Mouse (Mus musculus): Measurements from ENCODE around the gene Rptn. TPM values are rescaled to one million over a fixed set of nuclear protein-coding genes. Genes with fewer than 3 reads are reported as not detected.

The Rptn gene
- 0.49 TPM in 1 of 2 replicates, not detected in the other for polyA plus RNA-seq (2015; fragmentation: Nextera tagmentation; extraction: Ambion mirVana)

DNA sequence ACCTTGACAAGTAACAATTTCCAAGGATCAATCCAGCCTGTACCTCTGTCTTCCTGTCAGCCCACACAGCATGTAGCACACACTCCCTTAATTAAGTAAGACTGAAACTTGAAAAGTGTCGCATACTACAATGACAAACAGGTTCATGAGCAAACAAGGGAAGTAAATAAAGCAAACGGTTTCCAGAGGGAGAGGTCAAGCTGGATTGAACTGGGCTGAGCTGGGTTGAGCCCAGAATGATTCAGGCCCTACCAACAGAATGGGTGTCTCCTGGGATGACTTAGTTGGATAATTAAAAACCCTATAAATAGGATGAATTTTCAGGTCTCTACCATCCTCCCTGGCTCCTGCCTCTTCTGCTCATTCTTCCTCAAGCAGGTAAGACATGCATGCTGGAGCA, at the start of gene Rptn:
TSS of gene Rptn (plus strand) at position 334 of the 400 bp plus-strand sequence.

DNA sequence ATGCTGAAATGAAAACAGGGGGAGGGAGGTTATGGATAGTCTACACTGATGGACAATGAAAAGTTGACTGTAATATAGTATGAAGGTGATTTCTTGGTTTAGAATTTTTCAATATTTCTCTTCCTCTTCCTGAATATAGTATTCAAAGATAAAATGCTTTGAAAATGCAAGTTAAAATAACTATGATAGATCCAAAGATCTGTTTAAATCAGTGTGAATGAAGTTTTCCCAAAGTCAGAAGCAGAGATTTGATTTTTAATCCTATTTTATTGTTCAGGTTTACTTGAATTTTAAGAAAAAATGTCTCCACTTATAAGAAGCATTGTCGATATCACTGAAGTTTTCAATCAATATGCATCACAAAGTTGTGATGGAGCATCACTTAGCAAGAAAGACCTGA, 48.5 kb downstream of the Rptn start, which contains the start of gene Tchh:
TSS of gene Tchh (plus strand) at position 301 of the 400 bp plus-strand sequence.

Small RNA genes within 50 kb of the gene (microRNA-seq; reads per million reads assigned to microRNA genes)
- not detected for gene Gm22752 (ENCODE audit: borderline replicate concordance, insufficient number of aligned reads)
- not detected for gene Gm44353 (ENCODE audit: borderline replicate concordance, insufficient number of aligned reads)

Other genes starting within 250 kb of the Rptn start
- gene Crnn, start 248.9 kb upstream of the Rptn start, polyA plus RNA-seq (2015; fragmentation: Nextera tagmentation; extraction: Ambion mirVana) = not detected in 2 replicates
- gene Flg2, start 196.4 kb upstream of the Rptn start, polyA plus RNA-seq (2015; fragmentation: Nextera tagmentation; extraction: Ambion mirVana) = 0.02 TPM in 1 of 2 replicates, not detected in the other
- 0.14 and 1.4 TPM in 2 replicates for gene Flg, start 120.2 kb upstream of the Rptn start, polyA plus RNA-seq (2015; fragmentation: Nextera tagmentation; extraction: Ambion mirVana)
- 0.03 and 0.28 TPM in 2 replicates for gene Hrnr, start 74.0 kb upstream of the Rptn start, polyA plus RNA-seq (2015; fragmentation: Nextera tagmentation; extraction: Ambion mirVana)
- 0.63 and 1.0 TPM in 2 replicates for gene Tchh, start 48.6 kb downstream of the Rptn start, polyA plus RNA-seq (2015; fragmentation: Nextera tagmentation; extraction: Ambion mirVana)
- gene Tchhl1, start 75.1 kb downstream of the Rptn start, polyA plus RNA-seq (2015; fragmentation: Nextera tagmentation; extraction: Ambion mirVana) = 0.06 and 0.33 TPM in 2 replicates
- 1,111 and 1,314 TPM in 2 replicates for gene S100a11, start 126.8 kb downstream of the Rptn start, polyA plus RNA-seq (2015; fragmentation: Nextera tagmentation; extraction: Ambion mirVana)
- 585 and 1,081 TPM in 2 replicates for gene S100a10, start 161.4 kb downstream of the Rptn start, polyA plus RNA-seq (2015; fragmentation: Nextera tagmentation; extraction: Ambion mirVana)